Mouse (Mus musculus): ENCODE measurements around the gene Rab38. TPM values are rescaled to one million over a fixed set of nuclear protein-coding genes. Genes with fewer than 3 reads are reported as not detected.

Rab38 gene
- polyA plus RNA-seq (2015; fragmentation: Illumina TruSeq; extraction: RNeasy Lipid Tissue Mini Kit (QIAGEN cat#74804); ENCODE audit: low read depth, low replicate concordance) = 1.5 TPM

DNA sequence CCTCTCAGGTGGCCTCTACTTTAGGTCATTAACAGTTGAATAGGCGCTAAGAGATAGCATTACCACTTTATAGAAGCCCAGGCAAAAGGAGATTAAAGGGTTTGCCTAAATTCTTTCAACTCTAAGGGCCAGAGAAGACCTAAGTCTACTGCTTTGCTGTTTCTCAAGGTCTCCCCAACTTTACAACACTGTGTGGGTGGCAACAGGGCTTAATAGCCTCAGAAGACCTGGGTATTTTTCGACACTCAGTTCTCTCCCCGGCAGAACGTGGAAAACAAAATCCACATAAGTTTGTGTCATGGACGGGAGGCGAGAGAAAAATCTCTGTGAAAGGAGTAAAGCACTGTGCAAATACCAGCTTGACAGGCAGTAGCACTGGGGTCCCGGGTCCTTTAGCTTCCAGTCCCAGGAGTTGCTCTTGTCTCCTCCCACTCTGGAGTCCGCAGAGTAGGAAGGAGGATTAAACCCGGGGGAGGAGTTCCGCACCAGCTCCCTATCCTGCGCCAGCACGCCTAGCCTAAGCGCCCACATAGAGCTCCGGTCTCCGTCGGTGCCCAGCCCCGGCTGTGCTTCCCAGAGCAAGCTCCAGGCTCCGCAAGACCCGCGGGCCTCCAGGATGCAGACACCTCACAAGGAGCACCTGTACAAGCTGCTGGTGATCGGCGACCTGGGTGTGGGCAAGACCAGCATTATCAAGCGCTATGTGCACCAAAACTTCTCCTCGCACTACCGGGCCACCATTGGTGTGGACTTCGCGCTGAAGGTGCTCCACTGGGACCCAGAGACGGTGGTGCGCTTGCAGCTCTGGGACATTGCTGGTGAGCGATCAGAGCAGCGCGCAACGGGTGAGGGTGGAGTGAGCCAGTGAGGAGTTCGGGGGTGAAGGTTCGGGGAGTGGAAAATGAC, at the start of gene Rab38:
TSS of gene Rab38 (plus strand) at position 488 of the 906 bp plus-strand sequence.

Other genes with a start within 250 kb of the Rab38 start
- gene Ctsc, start 152.2 kb upstream of the Rab38 start, polyA plus RNA-seq (2015; fragmentation: Illumina TruSeq; extraction: RNeasy Lipid Tissue Mini Kit (QIAGEN cat#74804); ENCODE audit: low read depth, low replicate concordance) = 9.1 TPM